Mouse (Mus musculus): ENCODE results near the gene Tnfrsf4. TPM values are rescaled to one million over a fixed set of nuclear protein-coding genes. Genes with fewer than 3 reads are reported as not detected.

Tnfrsf4 gene
- polyA plus RNA-seq, 1 experiment from 2014 or later, result 0.79 TPM

DNA sequence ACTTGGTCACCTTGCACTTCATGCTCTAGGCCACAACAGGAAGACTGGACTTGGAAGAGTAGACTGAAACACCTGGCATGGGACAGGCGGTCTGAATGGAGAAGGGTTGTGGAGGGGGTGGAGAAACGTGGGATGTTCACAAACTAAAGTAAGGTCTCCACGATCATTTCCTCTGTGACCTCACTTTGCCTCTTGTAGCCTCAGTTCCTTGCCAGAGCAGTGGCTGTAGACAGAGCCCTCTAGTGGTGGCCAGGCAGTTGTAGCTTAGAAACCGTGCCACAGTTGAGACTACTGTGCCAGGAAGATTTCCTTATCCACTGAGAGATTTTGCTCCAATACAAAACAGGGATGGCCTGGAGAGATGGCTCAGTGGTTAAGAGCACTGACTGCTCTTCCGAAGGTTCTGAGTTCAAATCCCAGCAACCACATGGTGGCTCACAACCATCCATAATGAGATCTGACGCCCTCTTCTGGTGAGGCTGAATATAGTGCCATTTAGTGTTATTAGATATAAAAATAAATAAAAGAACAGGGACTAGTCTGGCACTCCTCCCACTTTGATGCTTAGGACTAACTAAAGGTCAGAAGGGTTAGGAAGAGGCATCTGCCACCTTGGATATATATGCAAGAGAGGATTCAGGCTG lies 20.0 kb downstream of the Tnfrsf4 start:
- Histone ChIP-seq H3K4me2 (replicated peaks) (no peak overlapping the region), H3K4me3 (replicated peaks; ENCODE audit: low read length) (no peak overlapping the region), H3K27me3 (ENCODE audit: control insufficient read depth, insufficient read depth, low read length) (peaks cover 28% of the 10 kb centered on the region), H3K4me1 (replicated peaks; ENCODE audit: control insufficient read depth, insufficient read depth, low read length) (peaks cover 22% of the 10 kb centered on the region), H3K36me3 (replicated peaks; ENCODE audit: control insufficient read depth, insufficient read depth) (0 out of 2 replicates have a peak, but pooled peaks cover 4% of the 10 kb centered on the region), H3K9me3 (ENCODE audit: control insufficient read depth, low read length) (no peaks in the 10 kb centered on the region), H3K9ac (no peak overlapping the region), H3K27ac (no peak overlapping the region)
- DNase-seq (ENCODE audit: low spot score) (peak; percentile 43), ATAC-seq (ENCODE audit: low FRiP score) (no peak)
- 58% methylated on average over 6 of the region's 6 CpGs for WGBS

DNA sequence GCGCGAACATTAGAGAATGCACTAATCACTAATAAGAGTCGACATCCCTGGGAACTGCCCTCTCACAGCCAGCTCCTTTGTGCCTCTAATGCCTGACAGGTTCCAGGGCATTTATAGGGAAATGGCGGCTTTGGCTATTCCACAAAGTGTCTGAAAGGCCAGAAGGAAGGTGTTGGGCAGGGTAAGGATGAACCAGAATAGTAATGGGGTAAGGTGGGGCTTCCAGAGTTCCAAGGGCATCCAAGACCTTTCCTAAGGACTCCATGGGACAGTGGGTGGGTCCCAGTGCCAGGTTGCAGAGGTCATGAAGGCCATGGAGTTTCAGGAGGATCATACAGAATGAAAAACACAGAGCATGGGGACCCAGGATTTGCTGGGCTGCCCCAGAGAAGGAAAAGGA lies 20.7 kb downstream of the Tnfrsf4 start:
- Histone ChIP-seq H3K27me3 (ENCODE audit: control insufficient read depth, insufficient read depth, low read length) (peaks cover 28% of the 10 kb centered on the region), H3K9me3 (ENCODE audit: control insufficient read depth, low read length) (no peaks in the 10 kb centered on the region), H3K36me3 (replicated peaks; ENCODE audit: control insufficient read depth, insufficient read depth) (0 out of 2 replicates have a peak, but pooled peaks cover under 1% of the 10 kb centered on the region), H3K9ac (no peak overlapping the region), H3K4me1 (replicated peaks; ENCODE audit: control insufficient read depth, insufficient read depth, low read length) (peaks cover 22% of the 10 kb centered on the region), H3K27ac (no peak overlapping the region), H3K4me2 (replicated peaks) (peak overlapping the region; percentile 43; the same call in 1 of the 2 replicates), H3K4me3 (replicated peaks; ENCODE audit: low read length) (no peak overlapping the region)
- 46% methylated on average over 4 of the region's 4 CpGs for WGBS
- no peak for DNase-seq (ENCODE audit: low spot score)
- ATAC-seq (ENCODE audit: low FRiP score), result no peak

DNA sequence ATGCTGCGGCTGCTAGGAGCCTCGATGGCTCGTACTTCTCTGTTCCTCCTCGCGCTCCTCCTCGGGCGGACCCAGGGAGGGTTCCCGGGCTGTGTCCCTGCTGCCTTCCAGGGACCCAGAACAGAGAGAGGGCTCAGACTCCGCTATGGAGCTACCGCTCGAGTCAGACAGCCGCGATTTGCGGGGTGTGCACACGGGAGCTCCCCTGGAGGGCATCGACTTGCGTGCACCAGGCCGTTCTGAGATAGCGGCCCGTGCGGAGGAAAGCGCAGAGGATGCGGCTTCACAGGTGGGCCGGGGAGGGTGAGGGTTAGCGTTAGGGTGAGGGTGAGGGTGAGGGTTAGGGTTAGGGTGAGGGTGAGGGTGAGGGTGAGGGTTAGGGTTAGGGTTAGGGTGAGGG lies 21.3 kb downstream of the Tnfrsf4 start:
- Histone ChIP-seq H3K36me3 (replicated peaks; ENCODE audit: control insufficient read depth, insufficient read depth) (no peaks in the 10 kb centered on the region), H3K9ac (peak overlapping the region; percentile 32), H3K4me3 (replicated peaks; ENCODE audit: low read length) (peak overlapping the region; percentile 15), H3K27me3 (ENCODE audit: control insufficient read depth, insufficient read depth, low read length) (peaks cover 28% of the 10 kb centered on the region), H3K9me3 (ENCODE audit: control insufficient read depth, low read length) (no peaks in the 10 kb centered on the region), H3K27ac (no peak overlapping the region), H3K4me2 (replicated peaks) (peak overlapping the region; percentile 43), H3K4me1 (replicated peaks; ENCODE audit: control insufficient read depth, insufficient read depth, low read length) (peaks cover 22% of the 10 kb centered on the region)
- no peak for DNase-seq (ENCODE audit: low spot score)
- whole genome bisulfite sequencing, result 3% methylated on average over 25 of the region's 25 CpGs
- no peak for ATAC-seq (ENCODE audit: low FRiP score)

DNA sequence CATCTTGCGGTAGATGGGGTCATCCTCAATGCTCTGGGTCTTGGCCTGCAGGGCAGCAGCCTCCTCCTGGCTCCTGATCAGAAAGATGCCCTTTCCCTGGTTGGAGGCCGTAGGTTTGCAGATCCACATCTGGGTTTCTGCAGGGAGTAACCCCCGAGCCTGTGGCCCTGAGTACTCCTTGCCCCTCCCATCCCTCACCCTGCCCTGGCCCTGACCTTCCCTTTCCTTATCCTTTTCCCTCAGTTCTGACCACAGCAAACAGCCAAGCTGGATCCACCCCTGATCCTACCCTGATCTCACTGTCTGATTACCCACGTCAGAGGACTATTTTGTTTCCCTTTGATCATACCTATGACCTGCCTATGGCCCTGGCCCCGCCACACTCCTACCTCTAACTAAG lies 31.1 kb downstream of the Tnfrsf4 start:
- DNase-seq (ENCODE audit: low spot score), result no peak
- WGBS, result 80% methylated on average over 5 of the region's 5 CpGs
- Histone ChIP-seq H3K9me3 (ENCODE audit: control insufficient read depth, low read length) (no peaks in the 10 kb centered on the region), H3K27me3 (ENCODE audit: control insufficient read depth, insufficient read depth, low read length) (no peaks in the 10 kb centered on the region), H3K36me3 (replicated peaks; ENCODE audit: control insufficient read depth, insufficient read depth) (no peaks in the 10 kb centered on the region), H3K27ac (no peak overlapping the region), H3K4me2 (replicated peaks) (no peak overlapping the region), H3K4me3 (replicated peaks; ENCODE audit: low read length) (no peak overlapping the region), H3K4me1 (replicated peaks; ENCODE audit: control insufficient read depth, insufficient read depth, low read length) (no peaks in the 10 kb centered on the region), H3K9ac (no peak overlapping the region)
- no peak for ATAC-seq (ENCODE audit: low FRiP score)

DNA sequence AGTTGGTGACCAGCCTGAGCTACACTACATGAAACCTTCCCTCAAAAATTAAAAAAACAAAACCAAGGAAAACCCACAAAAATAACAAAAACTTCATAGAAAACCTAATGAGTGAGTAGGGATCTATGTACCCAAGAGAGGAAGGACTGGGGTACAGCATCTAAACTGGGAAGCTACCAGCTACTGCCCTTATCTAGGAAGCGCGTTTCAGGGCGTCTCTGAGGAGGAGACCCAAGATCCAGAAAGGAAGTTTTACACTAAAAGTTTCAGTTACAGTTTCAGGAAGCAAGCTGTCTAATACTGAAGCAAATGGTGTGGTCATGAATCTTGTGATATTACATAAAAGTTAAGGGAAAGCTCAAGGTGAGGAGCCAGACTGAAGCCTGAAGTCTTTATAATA lies 36.1 kb downstream of the Tnfrsf4 start:
- Histone ChIP-seq H3K4me2 (replicated peaks) (no peak overlapping the region), H3K9me3 (ENCODE audit: control insufficient read depth, low read length) (no peaks in the 10 kb centered on the region), H3K4me3 (replicated peaks; ENCODE audit: low read length) (no peak overlapping the region), H3K4me1 (replicated peaks; ENCODE audit: control insufficient read depth, insufficient read depth, low read length) (no peaks in the 10 kb centered on the region), H3K27ac (no peak overlapping the region), H3K36me3 (replicated peaks; ENCODE audit: control insufficient read depth, insufficient read depth) (no peaks in the 10 kb centered on the region), H3K9ac (no peak overlapping the region), H3K27me3 (ENCODE audit: control insufficient read depth, insufficient read depth, low read length) (no peaks in the 10 kb centered on the region)
- DNase-seq (ENCODE audit: low spot score) (no peak), ATAC-seq (ENCODE audit: low FRiP score) (no peak)
- WGBS, result 78% methylated on average over 3 of the region's 3 CpGs

DNA sequence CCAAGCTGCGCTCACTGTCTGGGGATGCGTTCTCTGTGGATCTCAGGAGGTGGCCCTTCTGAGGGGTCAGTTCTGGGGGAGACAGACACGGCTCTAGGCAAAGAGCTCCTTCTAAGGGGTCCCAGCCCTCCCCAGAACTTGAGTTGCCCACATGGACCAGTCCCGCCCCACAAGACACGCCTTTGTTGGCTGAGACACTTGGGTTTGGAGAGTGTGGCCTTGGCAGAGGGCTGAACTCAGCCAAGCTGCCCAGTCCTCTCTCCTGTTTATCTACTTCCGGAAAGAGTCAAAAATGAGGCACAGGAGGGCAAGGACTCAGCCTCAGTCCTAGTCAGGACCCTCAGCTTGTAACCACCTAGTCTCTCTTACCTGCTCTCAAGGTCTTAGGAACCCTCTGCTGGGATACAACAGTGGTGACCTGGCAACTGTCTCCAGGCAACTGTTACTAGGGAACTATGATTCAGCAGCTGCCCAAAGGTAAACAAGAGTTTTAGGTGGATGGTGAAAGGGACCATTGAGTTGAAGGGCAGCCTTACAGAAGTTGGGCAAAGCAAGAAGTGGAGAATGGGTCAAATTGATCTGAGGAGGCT lies 36.8 kb downstream of the Tnfrsf4 start:
- ATAC-seq (ENCODE audit: low FRiP score) (no peak), DNase-seq (ENCODE audit: low spot score) (no peak)
- no peak overlapping the region for H3K27ac ChIP-seq
- H3K27me3 ChIP-seq (ENCODE audit: control insufficient read depth, insufficient read depth, low read length), result no peaks in the 10 kb centered on the region
- no peaks in the 10 kb centered on the region for H3K4me1 ChIP-seq (replicated peaks; ENCODE audit: control insufficient read depth, insufficient read depth, low read length)
- no peaks in the 10 kb centered on the region for H3K9me3 ChIP-seq (ENCODE audit: control insufficient read depth, low read length)
- no peak overlapping the region for H3K4me2 ChIP-seq (replicated peaks)
- H3K4me3 ChIP-seq (replicated peaks; ENCODE audit: low read length), result no peak overlapping the region
- no peak overlapping the region for H3K9ac ChIP-seq
- WGBS, result 80% methylated on average over 6 of the region's 6 CpGs
- H3K36me3 ChIP-seq (replicated peaks; ENCODE audit: control insufficient read depth, insufficient read depth), result no peaks in the 10 kb centered on the region

DNA sequence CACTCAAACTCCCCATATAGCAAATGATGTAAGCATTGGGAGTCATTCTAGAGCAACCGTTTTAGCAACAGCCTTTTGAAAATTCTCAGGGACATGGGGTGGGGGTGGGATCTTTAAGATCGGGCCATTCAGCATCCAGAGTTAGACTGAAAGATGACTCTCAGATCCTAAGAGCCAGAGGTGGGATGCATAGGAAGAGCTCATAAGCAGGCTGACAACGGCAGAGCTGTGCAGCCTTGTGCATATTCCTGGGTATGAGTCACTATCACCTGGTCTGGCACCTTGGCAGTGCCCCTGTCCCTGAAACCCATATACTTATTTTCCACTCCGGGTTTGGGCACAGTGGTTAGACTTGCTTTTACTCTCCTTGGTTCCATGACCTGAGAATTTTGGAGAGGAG lies 39.5 kb downstream of the Tnfrsf4 start:
- Histone ChIP-seq H3K27me3 (ENCODE audit: control insufficient read depth, insufficient read depth, low read length) (no peaks in the 10 kb centered on the region), H3K9ac (no peak overlapping the region), H3K4me3 (replicated peaks; ENCODE audit: low read length) (no peak overlapping the region), H3K9me3 (ENCODE audit: control insufficient read depth, low read length) (no peaks in the 10 kb centered on the region), H3K4me1 (replicated peaks; ENCODE audit: control insufficient read depth, insufficient read depth, low read length) (no peaks in the 10 kb centered on the region), H3K27ac (no peak overlapping the region), H3K4me2 (replicated peaks) (no peak overlapping the region), H3K36me3 (replicated peaks; ENCODE audit: control insufficient read depth, insufficient read depth) (no peaks in the 10 kb centered on the region)
- DNase-seq (ENCODE audit: low spot score) (no peak), ATAC-seq (ENCODE audit: low FRiP score) (no peak)
- WGBS, result 87% methylated on average over 4 of the region's 4 CpGs

DNA sequence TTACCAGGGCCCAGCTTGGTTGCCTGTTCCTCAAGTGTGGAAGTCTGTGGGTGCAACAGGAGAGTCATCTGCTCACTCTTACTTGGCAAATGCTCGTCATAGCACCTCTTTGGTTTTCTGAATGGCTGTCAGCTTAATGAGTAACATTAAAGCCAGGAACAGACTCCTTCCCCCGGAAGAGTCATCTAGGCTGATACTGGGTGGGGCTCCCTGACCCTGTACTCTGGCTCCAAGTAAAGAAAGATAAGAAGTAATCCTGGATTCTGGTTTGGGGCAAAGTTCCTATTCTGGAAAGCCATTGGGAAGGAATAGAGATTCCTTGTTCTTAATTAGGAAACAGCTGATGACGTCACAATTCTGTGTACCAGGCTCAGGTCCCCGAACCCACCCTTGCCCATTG lies 40.5 kb downstream of the Tnfrsf4 start:
- no peak for DNase-seq (ENCODE audit: low spot score)
- Histone ChIP-seq H3K9me3 (ENCODE audit: control insufficient read depth, low read length) (no peaks in the 10 kb centered on the region), H3K4me2 (replicated peaks) (no peak overlapping the region), H3K4me3 (replicated peaks; ENCODE audit: low read length) (no peak overlapping the region), H3K27ac (no peak overlapping the region), H3K4me1 (replicated peaks; ENCODE audit: control insufficient read depth, insufficient read depth, low read length) (no peaks in the 10 kb centered on the region), H3K36me3 (replicated peaks; ENCODE audit: control insufficient read depth, insufficient read depth) (no peaks in the 10 kb centered on the region), H3K27me3 (ENCODE audit: control insufficient read depth, insufficient read depth, low read length) (no peaks in the 10 kb centered on the region), H3K9ac (no peak overlapping the region)
- no peak for ATAC-seq (ENCODE audit: low FRiP score)
- WGBS, result 90% methylated on average over 4 of the region's 4 CpGs

DNA sequence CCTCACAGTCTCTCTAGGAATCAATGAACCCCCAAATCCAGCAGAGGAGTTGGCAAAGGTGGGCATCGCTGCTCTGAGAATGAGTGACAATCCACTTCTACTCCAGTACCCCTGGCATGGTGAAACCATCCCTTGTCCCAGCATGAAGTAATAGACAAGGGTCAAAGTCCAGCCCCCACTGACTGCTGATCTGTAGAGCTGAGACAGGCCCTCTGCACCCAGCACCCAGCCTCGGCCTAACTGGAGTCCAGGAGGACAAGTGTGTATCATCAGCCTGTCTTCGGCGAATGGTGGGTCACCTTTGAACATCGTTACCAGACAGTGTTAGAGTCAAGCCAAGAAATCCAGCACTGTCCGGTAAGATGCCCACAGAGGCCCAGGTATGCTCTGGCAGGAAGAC lies 41.0 kb downstream of the Tnfrsf4 start:
- H3K36me3 ChIP-seq (replicated peaks; ENCODE audit: control insufficient read depth, insufficient read depth), result no peaks in the 10 kb centered on the region
- no peak overlapping the region for H3K4me2 ChIP-seq (replicated peaks)
- no peak for DNase-seq (ENCODE audit: low spot score)
- H3K27me3 ChIP-seq (ENCODE audit: control insufficient read depth, insufficient read depth, low read length), result no peaks in the 10 kb centered on the region
- no peak for ATAC-seq (ENCODE audit: low FRiP score)
- H3K9ac ChIP-seq, result no peak overlapping the region
- 94% methylated on average over 6 of the region's 6 CpGs for WGBS
- no peaks in the 10 kb centered on the region for H3K9me3 ChIP-seq (ENCODE audit: control insufficient read depth, low read length)
- no peaks in the 10 kb centered on the region for H3K4me1 ChIP-seq (replicated peaks; ENCODE audit: control insufficient read depth, insufficient read depth, low read length)
- no peak overlapping the region for H3K27ac ChIP-seq
- no peak overlapping the region for H3K4me3 ChIP-seq (replicated peaks; ENCODE audit: low read length)

Data from hindbrain, embryonic 14.5 days (tissue).